In genomic region chr9:21313394-21313793, GRCm38 (mm10) we compare ENCODE assay signal across 9 mouse cellular contexts. TPM values are rescaled to one million over a fixed set of nuclear protein-coding genes. Genes with fewer than 3 reads are reported as not detected.
DNase-seq lines count a peak whose midpoint lies in the region; ATAC-seq lines count a peak whose summit lies in the region.
"Had no signal": no experiment of that assay in that cellular context is flagged by ENCODE, and none has a peak within 500 bp of the region (broad histone marks: within the 10 kb centered on the region; RNA-seq: fewer than 3 reads in every experiment).

No protein-coding gene starts in this region.

- no peaks in the 10 kb centered on the region for H3K9me3 ChIP-seq in forebrain, embryonic 12.5 days
- no peaks in the 10 kb centered on the region for H3K9me3 ChIP-seq in neural tube, embryonic 15.5 days (replicated peaks)

- H3K27ac ChIP-seq in forebrain, embryonic 12.5 days: no peak overlapping the region
- no peak overlapping the region for H3K27ac ChIP-seq in neural tube, embryonic 15.5 days (replicated peaks)

- 0 out of 2 replicates have a peak, but pooled peaks have one; percentile 36 for ATAC-seq in forebrain, embryonic 12.5 days (ENCODE audit: low FRiP score)
- ATAC-seq in neural tube, embryonic 15.5 days (ENCODE audit: low FRiP score): peak; percentile 60; the same call in 1 of the 2 replicates

- H3K36me3 ChIP-seq in forebrain, embryonic 12.5 days (replicated peaks): no peaks in the 10 kb centered on the region
- no peaks in the 10 kb centered on the region for H3K36me3 ChIP-seq in neural tube, embryonic 15.5 days

- no peak overlapping the region for H3K4me2 ChIP-seq in forebrain, embryonic 12.5 days
- no peak overlapping the region for H3K4me2 ChIP-seq in neural tube, embryonic 15.5 days

- H3K4me3 ChIP-seq in forebrain, embryonic 12.5 days (replicated peaks): no peak overlapping the region
- H3K4me3 ChIP-seq in neural tube, embryonic 15.5 days (replicated peaks): no peak overlapping the region
- H3K4me3 ChIP-seq: erythroblast, embryonic 14.5 days had no signal

- peaks cover 24% of the 10 kb centered on the region for H3K27me3 ChIP-seq in forebrain, embryonic 12.5 days
- peaks cover 15% of the 10 kb centered on the region for H3K27me3 ChIP-seq in neural tube, embryonic 15.5 days (replicated peaks)

- H3K4me1 ChIP-seq in forebrain, embryonic 12.5 days: peaks cover 6% of the 10 kb centered on the region; the same call in 1 of the 2 replicates
- H3K4me1 ChIP-seq in neural tube, embryonic 15.5 days: peaks cover 6% of the 10 kb centered on the region; the same call in 1 of the 2 replicates

- no peak overlapping the region for H3K9ac ChIP-seq in forebrain, embryonic 12.5 days
- H3K9ac ChIP-seq in neural tube, embryonic 15.5 days (replicated peaks): no peak overlapping the region

- 7% methylated on average over 11 of the region's 11 CpGs for WGBS in forebrain, embryonic 12.5 days
- 9% methylated on average over 11 of the region's 11 CpGs for WGBS in neural tube, embryonic 15.5 days

- intact Hi-C loops in heart, postnatal 10 days (cut with DNase I): loop anchor here (1.0 to 2.0 kb wide), 3 partner anchors 44 to 153 kb away; partner anchors contain the start of gene Qtrt1

- peak; percentile 77 to 79 for DNase-seq in CD8-positive naive resting alpha-beta T cell, adult 2 months (ENCODE audit: low read depth in 2 of 2, low spot score in 2 of 2)
- DNase-seq in c-Kit-positive CD71-negative TER-119-negative erythroid progenitor cells, embryonic 14.5 days (ENCODE audit: low read depth): peak; percentile 90
- peak; percentile 93 to 95 for DNase-seq in heart, postnatal 10 days
- peak; percentile 82 for DNase-seq in layer of hippocampus, adult 11-12 months (ENCODE audit: low spot score)
- peak; percentile 85 to 89 for DNase-seq in lung, adult 18-20 months
- DNase-seq in testis, postnatal 10 days (ENCODE audit: low spot score): peak; percentile 97

RNA-seq across cellular contexts. Expression of gene Ap1m2, which starts 1.3 kb away (rescaled TPM):
- polyA plus RNA-seq in forebrain, embryonic 12.5 days (2016; fragmentation: Nextera tagmentation; extraction: Ambion mirVana): 3.3 TPM in 2 replicates
- total RNA-seq in heart, postnatal 10 days (2021): not detected
- polyA plus RNA-seq in neural tube, embryonic 15.5 days (2015; fragmentation: Nextera tagmentation; extraction: Ambion mirVana): 2.5 and 12.1 TPM in 2 replicates
- polyA plus RNA-seq: erythroblast, embryonic 14.5 days had no signal

RNA-seq across cellular contexts. Expression of gene Slc44a2, which starts 7.1 kb away (rescaled TPM):
- 76.9 and 80.1 TPM in 2 replicates for polyA plus RNA-seq in forebrain, embryonic 12.5 days (2016; fragmentation: Nextera tagmentation; extraction: Ambion mirVana)
- 10 to 100 TPM; 86.7 to 95.4 TPM for total RNA-seq in heart, postnatal 10 days (2021)
- 68.4 and 79.7 TPM in 2 replicates for polyA plus RNA-seq in neural tube, embryonic 15.5 days (2015; fragmentation: Nextera tagmentation; extraction: Ambion mirVana)

RNA-seq across cellular contexts. Expression of gene Cdkn2d, which starts 22.2 kb away (rescaled TPM):
- polyA plus RNA-seq in forebrain, embryonic 12.5 days (2016; fragmentation: Nextera tagmentation; extraction: Ambion mirVana): 70.6 and 74.5 TPM in 2 replicates
- 10 to 100 TPM; 24.5 to 25.3 TPM for total RNA-seq in heart, postnatal 10 days (2021)
- 120 and 129 TPM in 2 replicates for polyA plus RNA-seq in neural tube, embryonic 15.5 days (2015; fragmentation: Nextera tagmentation; extraction: Ambion mirVana)

RNA-seq across cellular contexts. Expression of gene Kri1, which starts 25.6 kb away (rescaled TPM):
- 19.5 and 20.8 TPM in 2 replicates for polyA plus RNA-seq in forebrain, embryonic 12.5 days (2016; fragmentation: Nextera tagmentation; extraction: Ambion mirVana)
- 10 to 100 TPM; 18.9 to 19.7 TPM for total RNA-seq in heart, postnatal 10 days (2021)
- polyA plus RNA-seq in neural tube, embryonic 15.5 days (2015; fragmentation: Nextera tagmentation; extraction: Ambion mirVana): 15.2 and 18.7 TPM in 2 replicates

RNA-seq across cellular contexts. Expression of gene Atg4d, which starts 48.3 kb away (rescaled TPM):
- 47.4 and 50.7 TPM in 2 replicates for polyA plus RNA-seq in forebrain, embryonic 12.5 days (2016; fragmentation: Nextera tagmentation; extraction: Ambion mirVana)
- 10 to 100 TPM; 67.6 to 69.6 TPM for total RNA-seq in heart, postnatal 10 days (2021)
- 50.0 and 52.4 TPM in 2 replicates for polyA plus RNA-seq in neural tube, embryonic 15.5 days (2015; fragmentation: Nextera tagmentation; extraction: Ambion mirVana)
